Mouse (Mus musculus) midbrain, embryonic 13.5 days (tissue): Measurements from ENCODE around the gene Gnb1. TPM values are rescaled to one million over a fixed set of nuclear protein-coding genes. Genes with fewer than 3 reads are reported as not detected.

Experiments used
- ATAC-seq: fragments of 200-750 bp; cut with Nextera tagmentation; 2 replicates; pipeline ENCODE4 v1.8.0; 2017; ENCODE audit warnings: mild to moderate bottlenecking, moderate TSS enrichment, moderate library complexity
- H3K27ac ChIP-seq: fragments of 300-500 bp; sonication (generic); 2 replicates; pipeline ENCODE4 v1.5.1; 2015; ENCODE audit warnings: inconsistent platforms, mild to moderate bottlenecking, moderate library complexity
- H3K27me3 ChIP-seq: fragments of 300-500 bp; sonication (generic); 2 replicates; pipeline ENCODE4 v1.6.1; 2015; ENCODE audit warnings: mild to moderate bottlenecking, inconsistent platforms
- H3K36me3 ChIP-seq: fragments of 300-500 bp; sonication (generic); 2 replicates; pipeline ENCODE4 v1.6.1; 2015; ENCODE audit warnings: mild to moderate bottlenecking, inconsistent platforms
- H3K4me1 ChIP-seq: fragments of 300-500 bp; sonication (generic); replicated peaks from 2 replicates; pipeline ENCODE4 v1.6.1; 2015; ENCODE audit warnings: inconsistent platforms
- H3K4me2 ChIP-seq: fragments of 300-500 bp; sonication (generic); replicated peaks from 2 replicates; pipeline ENCODE4 v1.6.1; 2015; ENCODE audit warnings: moderate library complexity, mild to moderate bottlenecking, inconsistent platforms
- H3K4me3 ChIP-seq: fragments of 300-500 bp; sonication (generic); replicated peaks from 2 replicates; pipeline ENCODE4 v1.5.1; 2015; ENCODE audit warnings: mild to moderate bottlenecking, inconsistent platforms
- H3K9ac ChIP-seq: fragments of 300-500 bp; sonication (generic); replicated peaks from 2 replicates; pipeline ENCODE4 v1.6.1; 2015; ENCODE audit warnings: mild to moderate bottlenecking, inconsistent platforms
- H3K9me3 ChIP-seq: fragments of 300-500 bp; sonication (generic); 2 replicates; pipeline ENCODE4 v1.6.1; 2016; ENCODE audit warnings: mild to moderate bottlenecking, inconsistent platforms
- WGBS: fragments of 180-500 bp; shearing (Covaris S2); methylation state at CpG from one replicate; pipeline ENCODE4 v1.1.7; 2015; 5-methylcytosine and 5-hydroxymethylcytosine counted together
- polyA plus RNA-seq: library from polyadenylated mRNA; unstranded; fragments of >200 nt; fragmentation: Nextera tagmentation; extraction: Ambion mirVana; gene quantifications from 2 replicates; pipeline ENCODE4 v1.2.1, GENCODE M21; 2015

Gene Gnb1
- polyA plus RNA-seq, 1 experiment from 2014 or later: 1,008 TPM

- Histone ChIP-seq H3K4me1 (peaks cover 32% of the 10 kb centered on the region), H3K36me3 (no peaks in the 10 kb centered on the region), H3K4me2 (no peak overlapping the region), H3K9ac (0 out of 2 replicates have a peak overlapping the region, but pooled peaks have one; percentile 34), H3K27ac (peak overlapping the region; percentile 57; the same call in 1 of the 2 replicates), H3K27me3 (no peaks in the 10 kb centered on the region), H3K9me3 (no peaks in the 10 kb centered on the region), H3K4me3 (no peak overlapping the region)
- WGBS: 75% methylated on average over 8 of the region's 8 CpGs
- no peak for ATAC-seq
Measured at GRCm38 (mm10) chr4:155488232-155489025, 2.7 kb upstream of the Gnb1 start.

- no peak overlapping the region for H3K4me2 ChIP-seq
- no peak overlapping the region for H3K9ac ChIP-seq
- no peaks in the 10 kb centered on the region for H3K27me3 ChIP-seq
- H3K36me3 ChIP-seq: no peaks in the 10 kb centered on the region
- 89% methylated on average over 9 of the region's 9 CpGs for WGBS
- H3K4me3 ChIP-seq: no peak overlapping the region
- H3K27ac ChIP-seq: no peak overlapping the region
- ATAC-seq: no peak
- peaks cover 41% of the 10 kb centered on the region for H3K4me1 ChIP-seq
- H3K9me3 ChIP-seq: no peaks in the 10 kb centered on the region
Measured at GRCm38 (mm10) chr4:155489101-155489970, 1.8 kb upstream of the Gnb1 start.

GRCm38 (mm10) chr4:155490456-155490855 is 705 bp upstream of the Gnb1 start:
- no peaks in the 10 kb centered on the region for H3K9me3 ChIP-seq
- 26% methylated on average over 5 of the region's 5 CpGs for WGBS
- peak overlapping the region; percentile 96 for H3K27ac ChIP-seq
- H3K4me3 ChIP-seq: peak overlapping the region; percentile 99
- peak overlapping the region; percentile 80 for H3K4me2 ChIP-seq
- H3K27me3 ChIP-seq: no peaks in the 10 kb centered on the region
- peaks cover 52% of the 10 kb centered on the region for H3K4me1 ChIP-seq
- no peaks in the 10 kb centered on the region for H3K36me3 ChIP-seq
- no peak for ATAC-seq
- peak overlapping the region; percentile 100 for H3K9ac ChIP-seq

- ATAC-seq: peak; percentile 77
Measured at GRCm38 (mm10) chr4:155491529-155492130, 469 bp downstream of the Gnb1 start.

GRCm38 (mm10) chr4:155492131-155492633 is 1.0 kb downstream of the Gnb1 start:
- peak overlapping the region; percentile 99 for H3K4me3 ChIP-seq
- H3K9ac ChIP-seq: peak overlapping the region; percentile 100
- no peaks in the 10 kb centered on the region for H3K27me3 ChIP-seq
- H3K4me1 ChIP-seq: peaks cover 57% of the 10 kb centered on the region
- H3K4me2 ChIP-seq: peak overlapping the region; percentile 80
- H3K9me3 ChIP-seq: no peaks in the 10 kb centered on the region
- H3K27ac ChIP-seq: peak overlapping the region; percentile 96
- ATAC-seq: peak; percentile 41
- under 1% methylated on average over 51 of the region's 51 CpGs for WGBS
- no peaks in the 10 kb centered on the region for H3K36me3 ChIP-seq

More at GRCm38 (mm10) chr4:155491529-155492130, 469 bp downstream of the Gnb1 start:
- Histone ChIP-seq H3K27ac (peak overlapping the region; percentile 96), H3K27me3 (no peaks in the 10 kb centered on the region), H3K4me1 (peaks cover 57% of the 10 kb centered on the region), H3K9ac (peak overlapping the region; percentile 100), H3K9me3 (no peaks in the 10 kb centered on the region), H3K4me2 (peak overlapping the region; percentile 80), H3K36me3 (no peaks in the 10 kb centered on the region), H3K4me3 (peak overlapping the region; percentile 99)
- WGBS: under 1% methylated on average over 54 of the region's 54 CpGs

- no peaks in the 10 kb centered on the region for H3K27me3 ChIP-seq
- ATAC-seq: no peak
- no peaks in the 10 kb centered on the region for H3K36me3 ChIP-seq
- H3K4me3 ChIP-seq: no peak overlapping the region
- H3K4me1 ChIP-seq: peaks cover 46% of the 10 kb centered on the region
- WGBS: 67% methylated on average over 4 of the region's 4 CpGs
- no peak overlapping the region for H3K27ac ChIP-seq
- H3K4me2 ChIP-seq: peak overlapping the region; percentile 80
- H3K9me3 ChIP-seq: no peaks in the 10 kb centered on the region
- 0 out of 2 replicates have a peak overlapping the region, but pooled peaks have one; percentile 11 for H3K9ac ChIP-seq
Measured at GRCm38 (mm10) chr4:155494891-155495290, 3.7 kb downstream of the Gnb1 start.

GRCm38 (mm10) chr4:155497963-155498362 is 6.8 kb downstream of the Gnb1 start:
- Histone ChIP-seq H3K4me3 (no peak overlapping the region), H3K27me3 (no peaks in the 10 kb centered on the region), H3K9me3 (no peaks in the 10 kb centered on the region), H3K36me3 (no peaks in the 10 kb centered on the region; the same call in 1 of the 2 replicates), H3K27ac (no peak overlapping the region), H3K4me2 (no peak overlapping the region), H3K4me1 (peaks cover 33% of the 10 kb centered on the region), H3K9ac (no peak overlapping the region)
- 93% methylated on average over 3 of the region's 3 CpGs for WGBS
- no peak for ATAC-seq

GRCm38 (mm10) chr4:155501126-155501525 is 10.0 kb downstream of the Gnb1 start:
- Histone ChIP-seq H3K9ac (no peak overlapping the region), H3K4me2 (no peak overlapping the region), H3K36me3 (no peaks in the 10 kb centered on the region; the same call in 1 of the 2 replicates), H3K27ac (no peak overlapping the region), H3K4me1 (peaks cover 16% of the 10 kb centered on the region), H3K4me3 (no peak overlapping the region), H3K9me3 (no peaks in the 10 kb centered on the region), H3K27me3 (no peaks in the 10 kb centered on the region)
- no peak for ATAC-seq
- 91% methylated on average over 2 of the region's 2 CpGs for WGBS

- WGBS: 84% methylated on average over 8 of the region's 8 CpGs
- no peaks in the 10 kb centered on the region; the same call in 1 of the 2 replicates for H3K36me3 ChIP-seq
- H3K27ac ChIP-seq: no peak overlapping the region
- no peak overlapping the region for H3K9ac ChIP-seq
- no peaks in the 10 kb centered on the region for H3K27me3 ChIP-seq
- H3K4me1 ChIP-seq: peaks cover 19% of the 10 kb centered on the region
- ATAC-seq: no peak
- no peaks in the 10 kb centered on the region for H3K9me3 ChIP-seq
- no peak overlapping the region for H3K4me2 ChIP-seq
- H3K4me3 ChIP-seq: no peak overlapping the region
Measured at GRCm38 (mm10) chr4:155505067-155505466, 13.9 kb downstream of the Gnb1 start.

GRCm38 (mm10) chr4:155505671-155506295 is 14.6 kb downstream of the Gnb1 start:
- H3K36me3 ChIP-seq: no peaks in the 10 kb centered on the region
- 0 out of 2 replicates have a peak, but pooled peaks have one; percentile 48 for ATAC-seq
- H3K27ac ChIP-seq: no peak overlapping the region
- no peak overlapping the region for H3K9ac ChIP-seq
- H3K9me3 ChIP-seq: no peaks in the 10 kb centered on the region
- H3K4me2 ChIP-seq: no peak overlapping the region
- WGBS: 85% methylated on average over 5 of the region's 5 CpGs
- no peak overlapping the region for H3K4me3 ChIP-seq
- H3K27me3 ChIP-seq: no peaks in the 10 kb centered on the region
- peaks cover 23% of the 10 kb centered on the region for H3K4me1 ChIP-seq

GRCm38 (mm10) chr4:155508614-155509013 is 17.5 kb downstream of the Gnb1 start:
- Histone ChIP-seq H3K36me3 (no peaks in the 10 kb centered on the region), H3K4me3 (no peak overlapping the region), H3K27me3 (no peaks in the 10 kb centered on the region), H3K4me2 (no peak overlapping the region), H3K27ac (no peak overlapping the region), H3K9me3 (no peaks in the 10 kb centered on the region), H3K4me1 (peaks cover 23% of the 10 kb centered on the region), H3K9ac (no peak overlapping the region)
- 92% methylated on average over 4 of the region's 4 CpGs for WGBS
- no peak for ATAC-seq
